24 mouse cellular contexts compared by ENCODE assay signal in genomic region chr2:156272553-156272952, GRCm38 (mm10). TPM values are rescaled to one million over a fixed set of nuclear protein-coding genes. Genes with fewer than 3 reads are reported as not detected.
"Had no signal": no experiment of that assay in that cellular context is flagged by ENCODE, and none has a peak within 500 bp of the region (broad histone marks: within the 10 kb centered on the region; RNA-seq: fewer than 3 reads in every experiment).

No protein-coding gene starts in this region.

- H3K4me2 ChIP-seq: embryonic facial prominence, embryonic 12.5 days; embryonic facial prominence, embryonic 13.5 days; embryonic facial prominence, embryonic 15.5 days; forebrain, embryonic 12.5 days; forebrain, embryonic 13.5 days; forebrain, embryonic 15.5 days had no signal

- H3K4me3 ChIP-seq: embryonic facial prominence, embryonic 10.5 days; embryonic facial prominence, embryonic 12.5 days; embryonic facial prominence, embryonic 13.5 days; embryonic facial prominence, embryonic 15.5 days; erythroblast, embryonic 14.5 days; forebrain, embryonic 10.5 days; forebrain, embryonic 12.5 days; forebrain, embryonic 13.5 days; forebrain, embryonic 15.5 days; gastrocnemius, adult 2 months; heart, adult 2 months had no signal

- DNase-seq: cerebellum, adult 9-10 months; cerebellum, adult 9-11 months; cerebellum, postnatal 10 days; cerebellum, postnatal 14 days; cerebellum, postnatal 25 days; cerebellum, postnatal 36 days; embryo, embryonic 11 days; forebrain, postnatal 0 days; gastrocnemius, adult 2 months; gastrocnemius, postnatal 10 days; gastrocnemius, postnatal 14 days; gastrocnemius, postnatal 25 days; gastrocnemius, postnatal 36 days; heart, adult 18-20 months; heart, adult 2 months had no signal

- H3K27me3 ChIP-seq: embryonic facial prominence, embryonic 12.5 days; embryonic facial prominence, embryonic 13.5 days; embryonic facial prominence, embryonic 15.5 days; forebrain, embryonic 12.5 days; forebrain, embryonic 13.5 days; forebrain, embryonic 15.5 days had no signal

RNA-seq across cellular contexts. Expression of gene Cnbd2, which starts 39.5 kb away (rescaled TPM):
- polyA plus RNA-seq: erythroblast, embryonic 14.5 days had no signal
